Mouse (Mus musculus): ENCODE measurements around the gene Slitrk5.
"Not testable (repeated sequence)": the region's sequence is repeated elsewhere in the genome, so short reads cannot be mapped to it uniquely, and the experiment has no call there.

DNA sequence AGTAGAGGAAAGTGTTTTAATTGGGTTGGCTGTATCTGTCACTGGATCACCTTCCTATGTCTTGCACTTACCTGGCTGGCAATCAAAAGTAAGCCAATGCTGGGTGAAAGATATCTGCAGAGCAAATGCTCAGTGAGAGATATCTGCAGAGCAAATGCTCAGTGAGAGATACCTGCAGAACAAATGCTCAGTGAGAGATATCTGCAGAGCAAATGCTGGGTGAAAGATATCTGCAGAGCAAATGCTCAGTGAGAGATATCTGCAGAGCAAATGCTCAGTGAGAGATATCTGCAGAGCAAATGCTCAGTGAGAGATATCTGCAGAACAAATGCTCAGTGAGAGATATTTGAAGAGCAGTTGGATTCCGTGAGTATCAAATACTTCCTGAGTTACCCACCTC is 15.2 kb downstream of the Slitrk5 start:
- TF ChIP-seq CTCF, EP300 (IDR thresholded peaks at IDR 0.05; ENCODE audit: low read depth): not testable (repeated sequence)

Measured in heart, postnatal 0 days (tissue).